Mouse (Mus musculus) stomach, embryonic 16.5 days (tissue): ENCODE data around the gene Ppp2r2c. TPM values are rescaled to one million over a fixed set of nuclear protein-coding genes. Genes with fewer than 3 reads are reported as not detected.

Source experiments
- ATAC-seq: fragments of 200-750 bp; cut with Nextera tagmentation; 2 replicates; pipeline ENCODE4 v1.8.0; 2017; ENCODE audit warnings: moderate number of reproducible peaks, moderate TSS enrichment; ENCODE audit not compliant: insufficient read depth, low FRiP score
- H3K27ac ChIP-seq: fragments of 300-500 bp; sonication (generic); 2 replicates; pipeline ENCODE4 v1.5.1; 2014; ENCODE audit warnings: low read length
- H3K27me3 ChIP-seq: fragments of 300-500 bp; sonication (generic); 2 replicates; pipeline ENCODE4 v1.6.1; 2014; ENCODE audit warnings: low read length, control low read depth, mixed read lengths; ENCODE audit not compliant: control insufficient read depth, insufficient read depth
- H3K36me3 ChIP-seq: fragments of 300-500 bp; sonication (generic); 2 replicates; pipeline ENCODE4 v1.6.1; 2014; ENCODE audit warnings: low read length; ENCODE audit not compliant: control insufficient read depth, insufficient read depth
- H3K4me1 ChIP-seq: fragments of 300-500 bp; sonication (generic); 2 replicates; pipeline ENCODE4 v1.6.1; 2014; ENCODE audit warnings: low read length, control low read depth, mixed read lengths; ENCODE audit not compliant: control insufficient read depth, insufficient read depth
- H3K4me2 ChIP-seq: fragments of 300-500 bp; sonication (generic); 2 replicates; pipeline ENCODE4 v1.6.1; 2014; ENCODE audit warnings: low read depth, low read length, mixed read lengths
- H3K4me3 ChIP-seq: fragments of 300-500 bp; sonication (generic); replicated peaks from 2 replicates; pipeline ENCODE4 v1.5.1; 2014; ENCODE audit warnings: mild to moderate bottlenecking, low read length
- H3K9ac ChIP-seq: fragments of 300-500 bp; sonication (generic); 2 replicates; pipeline ENCODE4 v1.6.1; 2014; ENCODE audit warnings: low read length
- H3K9me3 ChIP-seq: fragments of 300-500 bp; sonication (generic); replicated peaks from 2 replicates; pipeline ENCODE4 v1.6.1; 2016; ENCODE audit warnings: low read length, control low read depth; ENCODE audit not compliant: control insufficient read depth
- WGBS: fragments of 180-500 bp; shearing (Covaris S2); extraction: QIAGEN DNeasy Blood & Tissue Kit; methylation state at CpG from one replicate; pipeline ENCODE4 v1.1.7; 2014; 5-methylcytosine and 5-hydroxymethylcytosine counted together
- polyA plus RNA-seq: library from polyadenylated mRNA; unstranded; fragments of >200 nt; fragmentation: Nextera tagmentation; extraction: Ambion mirVana; gene quantifications from 2 replicates; pipeline ENCODE4 v1.2.1, GENCODE M21; 2015

The Ppp2r2c gene
- polyA plus RNA-seq, 1 experiment from 2014 or later, result 0.63 TPM

GRCm38 (mm10) chr5:36839032-36839431, 29.3 kb upstream of the Ppp2r2c start:
- ATAC-seq, result no peak
- no peaks in the 10 kb centered on the region for H3K4me1 ChIP-seq
- no peaks in the 10 kb centered on the region for H3K27me3 ChIP-seq
- H3K4me2 ChIP-seq, result no peak overlapping the region
- H3K36me3 ChIP-seq, result no peaks in the 10 kb centered on the region
- no peak overlapping the region for H3K27ac ChIP-seq
- no peak overlapping the region for H3K9ac ChIP-seq
- 72% methylated on average over 2 of the region's 2 CpGs for WGBS
- H3K9me3 ChIP-seq, result no peaks in the 10 kb centered on the region
- no peak overlapping the region for H3K4me3 ChIP-seq

DNA sequence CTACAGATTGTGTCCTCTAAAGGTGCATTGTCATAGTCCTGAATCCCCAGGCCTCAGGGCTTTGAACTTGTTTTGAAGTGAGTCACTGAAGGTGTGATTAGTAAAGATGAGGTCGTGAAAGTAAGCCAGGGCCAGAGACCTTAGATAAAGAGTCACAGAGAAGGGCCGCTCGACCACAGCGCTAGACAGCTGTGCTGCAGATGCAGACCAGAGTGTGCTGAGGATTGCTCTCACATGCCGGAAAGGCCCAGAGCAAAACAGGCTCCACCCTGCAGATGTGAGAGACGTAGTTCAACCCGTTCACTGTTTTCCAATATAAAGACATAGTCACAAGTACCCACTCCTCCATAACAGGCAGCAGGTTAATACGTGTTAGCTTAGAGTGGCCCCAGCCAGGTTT, 28.7 kb upstream of the Ppp2r2c start:
- no peak overlapping the region for H3K4me2 ChIP-seq
- H3K36me3 ChIP-seq, result no peaks in the 10 kb centered on the region
- H3K4me1 ChIP-seq, result no peaks in the 10 kb centered on the region
- H3K27ac ChIP-seq, result no peak overlapping the region
- 56% methylated on average over 8 of the region's 8 CpGs for WGBS
- no peak overlapping the region for H3K9ac ChIP-seq
- no peaks in the 10 kb centered on the region for H3K9me3 ChIP-seq
- H3K27me3 ChIP-seq, result no peaks in the 10 kb centered on the region
- no peak for ATAC-seq
- no peak overlapping the region for H3K4me3 ChIP-seq

GRCm38 (mm10) chr5:36840092-36840491, 28.2 kb upstream of the Ppp2r2c start:
- ATAC-seq, result no peak

GRCm38 (mm10) chr5:36841701-36842100, 26.6 kb upstream of the Ppp2r2c start:
- no peaks in the 10 kb centered on the region for H3K9me3 ChIP-seq
- no peak overlapping the region for H3K4me3 ChIP-seq
- no peak overlapping the region for H3K27ac ChIP-seq
- no peak overlapping the region for H3K9ac ChIP-seq
- no peaks in the 10 kb centered on the region for H3K36me3 ChIP-seq
- no peak overlapping the region for H3K4me2 ChIP-seq
- ATAC-seq, result no peak
- H3K27me3 ChIP-seq, result no peaks in the 10 kb centered on the region
- 52% methylated on average over 1 of the region's 1 CpGs for WGBS
- no peaks in the 10 kb centered on the region for H3K4me1 ChIP-seq

More at GRCm38 (mm10) chr5:36840092-36840491, 28.2 kb upstream of the Ppp2r2c start:
- 73% methylated on average over 7 of the region's 7 CpGs for WGBS
- Histone ChIP-seq H3K4me1 (no peaks in the 10 kb centered on the region), H3K27ac (no peak overlapping the region), H3K27me3 (no peaks in the 10 kb centered on the region), H3K4me2 (no peak overlapping the region), H3K36me3 (no peaks in the 10 kb centered on the region), H3K4me3 (no peak overlapping the region), H3K9ac (no peak overlapping the region), H3K9me3 (no peaks in the 10 kb centered on the region)

GRCm38 (mm10) chr5:36844490-36844889, 23.8 kb upstream of the Ppp2r2c start:
- WGBS, result 85% methylated on average over 10 of the region's 10 CpGs
- ATAC-seq, result no peak

GRCm38 (mm10) chr5:36851572-36851971, 16.7 kb upstream of the Ppp2r2c start:
- ATAC-seq, result no peak
- no peak overlapping the region for H3K9ac ChIP-seq
- no peaks in the 10 kb centered on the region for H3K9me3 ChIP-seq
- H3K4me2 ChIP-seq, result no peak overlapping the region
- no peak overlapping the region for H3K4me3 ChIP-seq
- no peaks in the 10 kb centered on the region for H3K4me1 ChIP-seq
- no peak overlapping the region for H3K27ac ChIP-seq
- H3K27me3 ChIP-seq, result no peaks in the 10 kb centered on the region
- WGBS, result 26% methylated on average over 4 of the region's 4 CpGs
- no peaks in the 10 kb centered on the region for H3K36me3 ChIP-seq

More at GRCm38 (mm10) chr5:36844490-36844889, 23.8 kb upstream of the Ppp2r2c start:
- no peak overlapping the region for H3K4me3 ChIP-seq
- H3K27ac ChIP-seq, result no peak overlapping the region
- no peaks in the 10 kb centered on the region for H3K9me3 ChIP-seq
- no peak overlapping the region for H3K9ac ChIP-seq
- H3K36me3 ChIP-seq, result no peaks in the 10 kb centered on the region
- H3K4me2 ChIP-seq, result no peak overlapping the region
- H3K4me1 ChIP-seq, result no peaks in the 10 kb centered on the region
- no peaks in the 10 kb centered on the region for H3K27me3 ChIP-seq

GRCm38 (mm10) chr5:36855180-36855579, 13.1 kb upstream of the Ppp2r2c start:
- 79% methylated on average over 3 of the region's 3 CpGs for WGBS
- H3K27ac ChIP-seq, result no peak overlapping the region
- no peaks in the 10 kb centered on the region for H3K36me3 ChIP-seq
- no peaks in the 10 kb centered on the region for H3K4me1 ChIP-seq
- no peak overlapping the region for H3K4me2 ChIP-seq
- H3K9me3 ChIP-seq, result no peaks in the 10 kb centered on the region
- H3K27me3 ChIP-seq, result no peaks in the 10 kb centered on the region
- H3K9ac ChIP-seq, result no peak overlapping the region
- H3K4me3 ChIP-seq, result no peak overlapping the region
- no peak for ATAC-seq

- Histone ChIP-seq H3K4me1 (no peaks in the 10 kb centered on the region), H3K4me2 (no peak overlapping the region), H3K27ac (no peak overlapping the region), H3K4me3 (no peak overlapping the region), H3K9me3 (no peaks in the 10 kb centered on the region), H3K27me3 (no peaks in the 10 kb centered on the region), H3K36me3 (no peaks in the 10 kb centered on the region), H3K9ac (no peak overlapping the region)
- ATAC-seq, result no peak
- WGBS, result 82% methylated on average over 7 of the region's 7 CpGs
Measured at GRCm38 (mm10) chr5:36856529-36856928, 11.8 kb upstream of the Ppp2r2c start.

GRCm38 (mm10) chr5:36857546-36857945, 10.8 kb upstream of the Ppp2r2c start:
- H3K4me2 ChIP-seq, result no peak overlapping the region
- H3K9ac ChIP-seq, result no peak overlapping the region
- no peaks in the 10 kb centered on the region for H3K4me1 ChIP-seq
- WGBS, result 72% methylated on average over 5 of the region's 5 CpGs
- no peaks in the 10 kb centered on the region for H3K36me3 ChIP-seq
- no peak overlapping the region for H3K27ac ChIP-seq
- no peaks in the 10 kb centered on the region for H3K27me3 ChIP-seq
- H3K4me3 ChIP-seq, result no peak overlapping the region
- ATAC-seq, result no peak
- H3K9me3 ChIP-seq, result no peaks in the 10 kb centered on the region

DNA sequence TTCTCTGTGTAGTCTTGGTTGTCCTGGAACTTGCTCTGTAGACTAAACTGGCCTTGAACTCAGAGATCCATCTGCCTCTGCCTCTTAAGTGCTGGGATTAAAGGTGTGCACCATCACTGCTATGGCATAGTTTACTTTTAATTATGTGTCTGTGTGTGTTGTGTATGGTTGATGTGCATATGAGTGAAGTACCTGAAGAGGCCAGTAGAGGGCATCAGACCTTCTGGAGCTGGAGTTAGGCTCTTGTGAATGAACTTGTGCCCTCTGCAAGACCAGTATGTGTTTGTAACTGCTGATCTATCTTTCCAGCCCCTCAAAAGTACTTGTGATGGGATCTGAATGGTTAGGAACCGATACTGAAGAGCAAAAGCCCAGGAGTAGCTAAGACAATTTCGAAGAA, 7.2 kb upstream of the Ppp2r2c start:
- H3K4me3 ChIP-seq, result no peak overlapping the region
- no peaks in the 10 kb centered on the region for H3K36me3 ChIP-seq
- no peak overlapping the region for H3K27ac ChIP-seq
- no peak overlapping the region for H3K4me2 ChIP-seq
- no peak for ATAC-seq
- H3K4me1 ChIP-seq, result no peaks in the 10 kb centered on the region
- no peaks in the 10 kb centered on the region for H3K9me3 ChIP-seq
- WGBS, result 90% methylated on average over 2 of the region's 2 CpGs
- no peak overlapping the region for H3K9ac ChIP-seq
- H3K27me3 ChIP-seq, result peaks cover 10% of the 10 kb centered on the region
